Mouse (Mus musculus) brown adipose tissue, adult 24 weeks (tissue): Measurements from ENCODE around the gene Gatd1. TPM values are rescaled to one million over a fixed set of nuclear protein-coding genes. Genes with fewer than 3 reads are reported as not detected.
"Not testable (repeated sequence)": the region's sequence is repeated elsewhere in the genome, so short reads cannot be mapped to it uniquely, and the experiment has no call there.

ENCODE experiments used
- H3K27ac ChIP-seq: fragments of 200-500 bp; replicated peaks from 2 replicates; pipeline ENCODE4 v1.5.1; 2012; ENCODE audit warnings: low read depth, mild to moderate bottlenecking, low read length
- H3K4me1 ChIP-seq: fragments of 200-500 bp; 2 replicates; pipeline ENCODE4 v1.6.1; 2012; ENCODE audit warnings: low read length, mixed read lengths; ENCODE audit not compliant: control insufficient read depth, insufficient read depth, insufficient read length
- H3K4me3 ChIP-seq: fragments of 200-500 bp; 2 replicates; pipeline ENCODE4 v1.5.1; 2012; ENCODE audit warnings: low read depth, mild to moderate bottlenecking, low read length, moderate library complexity; ENCODE audit not compliant: insufficient read depth
- polyA plus RNA-seq: library from polyadenylated mRNA; stranded (reverse); fragments of >200 nt; gene quantifications from 2 replicates; pipeline ENCODE4 v1.2.4, GENCODE M21; 2012; ENCODE audit not compliant: missing spikeins, insufficient read depth, insufficient read length

Gene Gatd1
- polyA plus RNA-seq, 1 experiment = 23.3 TPM

- Histone ChIP-seq H3K4me3 (no peak overlapping the region), H3K4me1 (peaks cover 5% of the 10 kb centered on the region), H3K27ac (peak overlapping the region; percentile 78)
These were observed 38.0 kb upstream of the Gatd1 start for GRCm38 (mm10) chr7:141451928-141452327.

- peaks cover 7% of the 10 kb centered on the region; the same call in 1 of the 2 replicates for H3K4me1 ChIP-seq
- H3K4me3 ChIP-seq = peak within 1 kb of the TSS; percentile 87
- peak within 1 kb of the TSS; percentile 100 for H3K27ac ChIP-seq
These were observed 33.4 kb upstream of the Gatd1 start, which contains the start of gene Rplp2 for GRCm38 (mm10) chr7:141447110-141447991. Rplp2 (plus strand) TSS chr7:141447370.

- not testable (repeated sequence) for H3K4me1 ChIP-seq, H3K27ac ChIP-seq, H3K4me3 ChIP-seq
These were observed 32.4 kb upstream of the Gatd1 start for GRCm38 (mm10) chr7:141446374-141446773.

DNA sequence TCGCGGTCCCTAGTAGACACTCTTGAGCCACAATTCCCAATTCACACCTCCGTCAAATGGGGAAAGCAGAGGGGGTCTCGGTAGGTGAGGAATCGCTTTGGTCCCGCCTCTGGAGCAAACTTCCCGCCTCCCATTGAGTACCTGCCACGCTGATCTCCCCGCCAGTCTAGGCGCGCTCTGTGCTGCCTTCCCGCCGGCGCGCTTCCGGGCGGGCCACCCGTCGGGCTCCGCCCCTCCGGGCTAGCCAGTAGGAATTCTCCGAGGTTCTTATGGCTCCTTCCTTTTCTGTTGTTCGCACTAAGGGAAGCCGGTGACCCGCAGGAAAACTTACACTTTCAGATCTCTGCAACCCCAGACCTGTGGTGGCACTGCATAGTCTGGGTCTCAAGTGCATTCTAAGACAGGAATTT lies 29.9 kb upstream of the Gatd1 start, which contains the start of gene Pidd1:
TSS of gene Pidd1 (minus strand) at position 198 of the 410 bp plus-strand sequence.
- Histone ChIP-seq H3K4me1 (peaks cover 7% of the 10 kb centered on the region; the same call in 1 of the 2 replicates), H3K27ac (peak within 1 kb of the TSS; percentile 53; the same call in 1 of the 2 replicates), H3K4me3 (peak within 1 kb of the TSS; percentile 48)

DNA sequence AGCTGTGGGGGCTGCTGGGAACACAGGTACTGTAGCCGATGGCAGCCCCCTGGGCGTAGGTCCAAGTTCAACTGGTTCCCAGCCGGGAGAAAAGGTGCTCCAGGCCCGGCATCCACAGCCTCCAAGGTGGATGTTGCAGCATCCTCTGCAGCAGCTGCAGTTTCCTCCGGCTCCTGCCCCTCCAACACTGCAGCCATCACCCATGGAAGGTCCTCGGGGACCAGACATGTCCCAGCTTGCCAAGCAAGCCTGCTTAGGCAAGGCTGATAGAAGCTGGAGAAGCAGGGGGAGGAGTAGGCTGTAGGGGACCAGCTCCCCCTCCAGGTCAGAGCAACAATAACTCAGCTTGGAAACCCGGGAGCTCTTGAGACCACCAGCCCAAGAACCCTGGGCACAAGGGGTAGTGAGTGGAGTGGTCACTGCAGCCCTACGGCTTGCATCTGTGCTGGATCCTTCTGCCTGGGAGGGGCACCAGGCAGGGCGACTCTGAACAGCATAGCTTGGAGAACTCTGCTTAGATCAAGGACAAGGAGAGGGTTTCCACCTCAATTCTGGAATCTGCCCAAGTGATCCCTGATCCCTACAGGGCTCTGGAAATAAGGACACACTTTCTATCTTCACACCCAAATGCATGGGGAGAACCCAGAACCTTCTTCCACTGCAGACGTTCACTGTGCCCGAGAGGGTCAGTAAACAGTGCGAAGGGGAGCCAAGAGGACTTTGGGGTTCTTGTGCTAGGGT lies 29.3 kb upstream of the Gatd1 start:
- Histone ChIP-seq H3K27ac (no peak overlapping the region), H3K4me3 (peak overlapping the region; percentile 48), H3K4me1 (peaks cover 4% of the 10 kb centered on the region; the same call in 1 of the 2 replicates)

DNA sequence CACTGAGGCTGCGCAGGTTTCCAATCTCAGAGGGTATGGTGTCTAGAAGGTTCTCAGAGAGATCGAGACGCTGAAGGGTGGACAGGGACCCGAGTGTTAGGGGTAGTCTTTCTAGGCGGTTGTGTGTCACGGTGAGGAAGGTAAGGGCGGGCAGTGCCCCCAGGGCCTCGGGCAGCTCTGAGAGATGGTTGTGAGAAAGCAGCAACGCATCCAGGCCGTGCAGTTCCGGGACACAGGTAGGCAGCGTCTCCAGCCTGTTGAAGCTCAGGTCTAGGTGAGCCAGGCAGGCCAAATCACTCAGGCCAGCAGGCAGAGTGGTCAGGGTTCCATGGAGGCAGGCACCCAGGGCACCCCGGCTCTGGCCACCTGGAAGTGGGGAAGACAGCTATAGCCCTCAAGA lies 28.3 kb upstream of the Gatd1 start:
- Histone ChIP-seq H3K27ac (no peak overlapping the region), H3K4me3 (no peak overlapping the region)

DNA sequence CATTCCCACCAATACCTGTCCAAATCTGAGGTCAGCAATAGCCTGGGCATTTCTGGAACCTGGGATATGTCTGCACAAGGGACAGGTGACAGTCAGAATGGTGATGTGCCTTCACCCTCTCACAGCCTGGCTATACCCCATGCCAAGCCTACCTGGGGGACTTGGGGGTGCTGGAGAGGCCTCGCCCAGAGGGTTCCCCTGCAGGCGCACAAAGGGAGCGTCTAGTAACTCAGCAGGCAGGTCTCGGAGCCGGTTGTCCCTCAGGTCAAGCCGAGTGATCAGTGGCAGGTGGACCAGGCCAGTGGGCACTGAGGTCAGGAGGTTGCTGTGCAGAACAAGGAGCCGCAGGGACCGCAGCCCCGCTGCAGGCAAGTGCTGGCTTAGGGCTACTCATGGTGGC lies 27.5 kb upstream of the Gatd1 start:
- no peak overlapping the region for H3K4me3 ChIP-seq
- no peak overlapping the region for H3K27ac ChIP-seq
- peaks cover 8% of the 10 kb centered on the region for H3K4me1 ChIP-seq

More for the DNA sequence above, 28.3 kb upstream of the Gatd1 start:
- H3K4me1 ChIP-seq = peaks cover 4% of the 10 kb centered on the region; the same call in 1 of the 2 replicates

DNA sequence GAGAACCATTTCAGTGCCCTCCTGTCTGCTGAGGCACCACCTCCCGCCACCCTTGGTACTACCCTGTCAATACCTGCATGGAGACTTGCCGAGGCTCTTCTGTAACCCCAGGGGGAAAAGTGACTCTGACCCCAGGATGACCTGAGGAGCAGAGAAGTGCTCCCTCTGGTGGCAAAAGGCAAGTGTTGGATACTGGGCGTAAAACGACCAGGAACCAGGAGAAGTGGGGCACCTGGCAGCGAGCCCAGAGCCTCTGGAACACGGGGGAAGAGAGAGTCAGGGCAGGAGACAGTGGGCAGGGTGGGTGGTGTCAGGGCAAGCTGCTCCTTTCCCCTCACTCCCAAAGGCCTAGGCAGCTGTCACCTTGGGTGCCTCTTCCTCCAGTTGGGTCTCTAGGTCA lies 26.7 kb upstream of the Gatd1 start:
- H3K27ac ChIP-seq = no peak overlapping the region
- H3K4me3 ChIP-seq = no peak overlapping the region
- peaks cover 14% of the 10 kb centered on the region for H3K4me1 ChIP-seq

GRCm38 (mm10) chr7:141439811-141440210 lies 25.9 kb upstream of the Gatd1 start:
- H3K4me1 ChIP-seq = peaks cover 18% of the 10 kb centered on the region
- H3K27ac ChIP-seq = no peak overlapping the region
- no peak overlapping the region for H3K4me3 ChIP-seq

DNA sequence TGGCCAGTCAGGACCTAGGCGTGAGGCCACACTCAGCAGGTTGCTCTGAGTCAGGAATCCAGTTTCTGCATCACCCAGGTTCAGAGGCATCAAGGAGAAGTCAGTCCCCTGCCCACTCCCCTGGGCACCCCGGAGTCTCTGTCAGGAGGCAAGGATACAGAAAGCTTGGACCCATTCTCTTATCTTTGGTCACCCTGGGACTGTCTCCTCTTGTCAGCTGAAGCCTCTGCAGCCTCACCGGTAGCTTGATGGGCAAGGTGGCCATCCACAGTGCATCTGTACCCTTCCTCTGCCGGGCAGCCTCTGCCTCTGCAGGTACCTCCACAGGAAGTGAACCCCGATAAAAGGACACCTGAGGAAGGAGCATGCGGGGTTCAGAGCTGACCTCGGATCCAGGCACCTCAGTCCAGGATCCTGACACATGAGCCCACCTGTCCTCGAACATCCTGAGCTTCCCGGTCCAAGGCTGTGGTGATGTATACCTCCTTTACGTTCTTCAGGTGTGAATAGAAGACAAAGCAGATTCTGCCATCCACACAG lies 25.3 kb upstream of the Gatd1 start:
- Histone ChIP-seq H3K4me3 (no peak overlapping the region), H3K27ac (no peak overlapping the region), H3K4me1 (peaks cover 18% of the 10 kb centered on the region)

DNA sequence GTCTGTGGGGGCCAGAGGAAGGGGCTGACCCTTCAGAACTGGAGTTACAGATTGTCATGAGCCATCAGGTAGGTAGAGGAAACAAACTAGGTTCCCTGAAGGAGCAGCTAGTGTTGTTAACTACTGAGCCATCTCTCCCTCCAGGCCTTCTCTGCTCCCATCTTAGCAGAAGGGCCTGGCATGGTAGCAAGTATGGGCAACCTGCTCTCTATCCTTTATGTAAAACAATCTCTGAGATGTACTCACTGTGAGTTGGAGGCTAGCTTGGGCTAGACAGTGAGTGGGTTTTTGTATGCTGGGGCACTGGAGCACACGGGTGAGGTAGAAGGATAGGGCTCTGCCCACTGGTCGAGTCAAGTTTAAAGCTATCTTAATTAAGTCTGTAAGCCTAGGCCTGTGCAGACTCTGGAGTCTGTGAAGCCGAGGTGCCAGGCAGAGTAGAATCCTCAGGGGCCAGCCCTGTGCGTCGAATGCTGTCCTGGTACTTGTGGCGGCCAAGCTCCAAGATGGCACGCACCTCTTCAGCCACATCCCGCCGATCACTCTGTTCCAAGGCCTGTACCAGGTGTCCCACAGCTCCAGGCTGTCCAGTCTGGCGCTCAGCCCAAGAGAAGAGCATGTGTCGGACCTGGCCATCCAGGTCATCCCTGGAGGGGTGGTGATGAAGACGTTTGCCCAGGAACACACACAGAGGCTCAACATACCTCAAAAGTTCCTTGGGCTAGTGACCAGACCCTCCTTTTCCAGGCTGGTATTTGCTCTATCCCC lies 24.4 kb upstream of the Gatd1 start:
- no peak overlapping the region for H3K27ac ChIP-seq
- H3K4me3 ChIP-seq = no peak overlapping the region
- peaks cover 19% of the 10 kb centered on the region for H3K4me1 ChIP-seq

DNA sequence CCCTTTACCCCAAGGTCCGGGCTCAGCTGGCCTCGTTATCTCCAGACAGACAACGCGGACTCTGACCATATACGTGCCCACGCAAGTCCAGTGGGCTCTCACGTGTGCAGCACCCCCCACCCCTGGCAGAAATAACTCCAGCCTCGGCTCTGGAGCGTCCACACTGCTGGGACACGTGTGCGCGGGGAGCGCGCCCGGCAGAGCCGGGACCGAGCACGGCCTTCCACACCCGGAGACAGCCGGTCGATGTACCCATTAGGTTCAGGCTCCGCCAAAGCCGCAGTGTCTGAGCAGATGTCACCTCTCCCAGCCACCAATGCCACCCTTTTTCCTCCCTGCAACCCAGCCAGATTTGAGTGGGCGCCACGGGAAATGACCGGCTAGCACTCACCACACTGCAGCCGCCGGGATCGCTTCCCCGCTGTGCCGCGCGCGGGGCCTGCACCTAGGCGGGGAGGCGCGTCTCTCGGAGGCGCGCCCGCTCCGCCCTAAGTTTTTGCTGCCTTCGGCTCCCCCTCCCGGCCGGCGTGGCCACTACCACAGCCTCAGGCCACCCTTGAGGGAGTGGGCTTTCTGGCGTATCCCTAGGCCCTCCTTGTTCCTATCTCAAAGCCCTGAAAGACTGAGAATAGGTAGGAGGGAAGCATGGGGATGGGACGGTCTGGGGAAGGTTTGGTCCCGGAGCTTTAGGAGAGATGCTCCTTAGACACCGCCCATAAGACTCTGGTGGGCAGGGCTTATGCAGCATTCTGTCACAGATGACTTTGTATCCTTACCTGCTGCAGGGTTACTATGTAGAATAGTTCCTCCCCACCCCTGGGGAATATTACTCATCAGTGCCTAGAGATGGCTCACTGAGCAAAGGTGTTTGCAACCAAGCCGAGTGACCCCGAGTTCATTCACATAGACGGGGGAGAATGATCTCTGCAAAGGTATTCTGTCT lies 23.5 kb upstream of the Gatd1 start, which contains the start of gene Slc25a22:
TSS of gene Slc25a22 (minus strand) at position 715 of the 943 bp plus-strand sequence.
- Histone ChIP-seq H3K4me3 (peak within 1 kb of the TSS; percentile 97), H3K27ac (peak within 1 kb of the TSS; percentile 82), H3K4me1 (peaks cover 16% of the 10 kb centered on the region)

DNA sequence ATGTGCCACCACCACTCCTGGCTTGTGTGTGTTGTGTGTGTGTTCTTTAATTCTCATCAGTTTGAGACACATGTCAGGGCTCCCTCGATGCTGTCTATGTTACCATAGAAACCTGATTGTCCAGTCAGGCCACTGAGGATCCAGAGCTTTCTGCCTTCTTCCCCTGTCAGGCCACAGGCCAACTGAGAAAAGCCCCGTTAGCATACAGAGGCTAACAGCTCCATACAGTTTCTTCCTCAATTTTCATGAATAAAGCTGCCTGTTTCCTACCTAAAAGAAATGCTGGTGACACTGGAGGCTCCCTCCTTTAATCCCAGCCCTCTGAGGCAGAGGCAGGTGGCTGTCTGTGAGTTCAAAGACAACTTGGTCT lies 22.6 kb upstream of the Gatd1 start:
- Histone ChIP-seq H3K4me3 (peak overlapping the region; percentile 97), H3K4me1 (peaks cover 16% of the 10 kb centered on the region), H3K27ac (no peak overlapping the region)
